Mouse (Mus musculus) kidney, adult 9 months (tissue): ENCODE data around the gene Hist1h2ab.

ENCODE experiments used
- DNase-seq: peaks from one replicate; pipeline ENCODE4 v3.0.0; 2022

Gene Hist1h2ab

DNA sequence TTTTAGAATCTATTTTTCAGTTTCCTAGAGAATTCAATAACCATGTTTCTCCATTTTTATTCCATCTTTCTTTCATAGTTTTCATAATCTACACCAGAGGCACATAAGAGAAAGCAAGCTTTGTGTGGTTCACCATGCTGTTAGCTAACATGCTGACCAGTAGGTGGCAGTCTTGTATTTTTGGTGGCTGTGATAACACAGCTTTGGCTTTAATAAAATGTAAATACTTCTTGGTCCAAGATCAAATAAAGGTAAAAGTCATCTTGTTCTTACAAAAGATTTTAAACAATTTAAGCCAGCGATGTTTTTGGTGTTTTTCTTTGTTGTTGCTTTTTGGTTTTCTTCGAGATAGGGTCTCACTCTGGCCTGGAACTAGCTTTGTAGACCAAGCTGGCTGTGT, 41.6 kb downstream of the Hist1h2ab start:
- DNase-seq, result peak; percentile 57

- DNase-seq, result no peak
Observed at GRCm38 (mm10) chr13:23799405-23799804, 48.5 kb downstream of the Hist1h2ab start.
